In the genomic region with DNA sequence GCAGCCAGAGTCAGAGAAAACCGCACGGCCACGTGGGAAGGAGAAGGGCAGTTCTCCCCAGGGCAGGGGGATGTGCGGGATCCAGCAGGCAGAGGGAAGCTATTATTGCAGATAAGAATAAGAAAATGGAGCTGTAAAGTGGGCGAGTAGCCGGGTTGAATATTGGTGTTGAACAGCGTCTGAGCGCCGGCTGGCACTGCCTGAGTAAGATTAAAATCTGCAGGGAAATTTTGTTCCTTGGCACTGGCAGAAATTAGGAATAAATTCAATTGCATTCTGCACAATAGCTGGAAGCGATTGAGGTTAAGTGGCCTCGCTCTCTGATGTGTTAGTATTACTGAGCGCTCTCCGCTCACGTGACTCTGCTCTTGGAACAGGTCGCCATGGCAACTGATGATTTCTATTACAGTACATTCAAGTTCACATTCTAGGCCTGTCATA, we compare ENCODE assay signal across 8 mouse cellular contexts. TPM values are rescaled to one million over a fixed set of nuclear protein-coding genes. Genes with fewer than 3 reads are reported as not detected.
DNase-seq lines count a peak whose midpoint lies in the region; ATAC-seq lines count a peak whose summit lies in the region.

No protein-coding gene starts in this region.

- H3K36me3 ChIP-seq in midbrain, embryonic 10.5 days: no peaks in the 10 kb centered on the region
- H3K36me3 ChIP-seq in stomach, embryonic 16.5 days (ENCODE audit: control insufficient read depth, insufficient read depth, low read length): no peaks in the 10 kb centered on the region

- H3K27me3 ChIP-seq in midbrain, embryonic 10.5 days (ENCODE audit: low read depth, poor library complexity, severe bottlenecking): peaks cover 6% of the 10 kb centered on the region; the same call in 1 of the 2 replicates
- no peaks in the 10 kb centered on the region for H3K27me3 ChIP-seq in stomach, embryonic 16.5 days (ENCODE audit: control insufficient read depth, insufficient read depth, low read length)

- no peak for ATAC-seq in cerebellum, adult (ENCODE audit: insufficient number of reproducible peaks, low FRiP score, low TSS enrichment)
- no peak; the same call in 1 of the 2 replicates for ATAC-seq in stomach, embryonic 16.5 days (ENCODE audit: insufficient read depth, low FRiP score)

- WGBS in midbrain, embryonic 10.5 days: 60% methylated on average over 15 of the region's 15 CpGs
- 27% methylated on average over 15 of the region's 15 CpGs for WGBS in stomach, embryonic 16.5 days

- H3K27ac ChIP-seq in midbrain, embryonic 10.5 days (replicated peaks): peak overlapping the region; percentile 71; the same call in 1 of the 2 replicates
- no peak overlapping the region for H3K27ac ChIP-seq in stomach, embryonic 16.5 days (ENCODE audit: low read length)

- H3K4me3 ChIP-seq in midbrain, embryonic 10.5 days: peak overlapping the region; percentile 2; the same call in 1 of the 2 replicates
- H3K4me3 ChIP-seq in stomach, embryonic 16.5 days (replicated peaks; ENCODE audit: low read length): no peak overlapping the region

- 0 out of 2 replicates have a peak overlapping the region, but pooled peaks have one; percentile 20 for H3K9ac ChIP-seq in stomach, embryonic 16.5 days (ENCODE audit: low read length)

- no peaks in the 10 kb centered on the region for H3K9me3 ChIP-seq in midbrain, embryonic 10.5 days (replicated peaks)
- no peaks in the 10 kb centered on the region for H3K9me3 ChIP-seq in stomach, embryonic 16.5 days (replicated peaks; ENCODE audit: control insufficient read depth, low read length)

- peak overlapping the region; percentile 32 for H3K4me2 ChIP-seq in stomach, embryonic 16.5 days (ENCODE audit: low read depth, low read length)

- peaks cover 52% of the 10 kb centered on the region for H3K4me1 ChIP-seq in midbrain, embryonic 10.5 days
- H3K4me1 ChIP-seq in stomach, embryonic 16.5 days (ENCODE audit: control insufficient read depth, insufficient read depth, low read length): peaks cover 12% of the 10 kb centered on the region

- peak; percentile 13 for DNase-seq in cerebellum, adult 11 months
- peak; percentile 56 for DNase-seq in cerebellum, adult 9-10 months
- peak; percentile 26 to 33 for DNase-seq in frontal cortex, postnatal 25 days (ENCODE audit: low spot score in 2 of 2)
- DNase-seq in layer of hippocampus, adult 9-11 months: peak; percentile 87
- no peak for DNase-seq in midbrain, embryonic 10.5 days (ENCODE audit: low spot score)
- no peak for DNase-seq in B cell, adult 2 months

RNA-seq across cellular contexts. Expression of a gene that starts 29.4 kb away (rescaled TPM):
- 0.79 and 2.5 TPM in 2 replicates for polyA plus RNA-seq in midbrain, embryonic 10.5 days (2016; fragmentation: Nextera tagmentation; extraction: Ambion mirVana)
- not detected in 2 replicates for polyA plus RNA-seq in stomach, embryonic 16.5 days (2015; fragmentation: Nextera tagmentation; extraction: Ambion mirVana)

Comparison
In these comparisons a context has a peak if more than half of its experiments do, and no peak if none do; other contexts are left out.
1. DNase-seq: peak in cerebellum, adult 11 months (single experiment), cerebellum, adult 9-10 months (single experiment), frontal cortex, postnatal 25 days (2 of 2) and layer of hippocampus, adult 9-11 months (single experiment); none in midbrain, embryonic 10.5 days (single experiment) and B cell, adult 2 months (0 of 2).